Mouse (Mus musculus): ENCODE measurements around the gene Rbm33. TPM values are rescaled to one million over a fixed set of nuclear protein-coding genes. Genes with fewer than 3 reads are reported as not detected.

The Rbm33 gene
- total RNA-seq, 2 experiments from 2014 or later = 32.2 to 37.0 TPM

DNA sequence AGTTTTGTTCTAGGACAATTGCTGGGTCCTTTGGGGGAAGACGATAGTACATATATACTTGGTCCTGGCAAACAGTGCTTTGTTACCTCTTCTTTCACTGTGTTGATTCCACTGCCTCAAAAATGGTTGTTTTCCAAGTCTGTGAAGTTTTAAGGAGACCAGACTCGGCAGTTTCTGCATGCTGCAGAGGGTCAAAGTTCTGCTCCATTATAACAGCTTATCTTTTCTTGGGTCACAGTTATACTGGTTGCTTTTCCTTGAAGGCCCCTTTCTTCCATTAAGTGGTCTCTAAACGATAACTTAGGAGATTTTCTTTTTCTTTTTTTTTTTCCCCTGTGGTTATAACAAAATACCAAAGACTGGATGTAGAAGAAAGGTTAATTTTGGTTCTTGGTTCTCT lies 89.7 kb downstream of the Rbm33 start:
- no peak for DNase-seq (ENCODE audit: low spot score)

DNA sequence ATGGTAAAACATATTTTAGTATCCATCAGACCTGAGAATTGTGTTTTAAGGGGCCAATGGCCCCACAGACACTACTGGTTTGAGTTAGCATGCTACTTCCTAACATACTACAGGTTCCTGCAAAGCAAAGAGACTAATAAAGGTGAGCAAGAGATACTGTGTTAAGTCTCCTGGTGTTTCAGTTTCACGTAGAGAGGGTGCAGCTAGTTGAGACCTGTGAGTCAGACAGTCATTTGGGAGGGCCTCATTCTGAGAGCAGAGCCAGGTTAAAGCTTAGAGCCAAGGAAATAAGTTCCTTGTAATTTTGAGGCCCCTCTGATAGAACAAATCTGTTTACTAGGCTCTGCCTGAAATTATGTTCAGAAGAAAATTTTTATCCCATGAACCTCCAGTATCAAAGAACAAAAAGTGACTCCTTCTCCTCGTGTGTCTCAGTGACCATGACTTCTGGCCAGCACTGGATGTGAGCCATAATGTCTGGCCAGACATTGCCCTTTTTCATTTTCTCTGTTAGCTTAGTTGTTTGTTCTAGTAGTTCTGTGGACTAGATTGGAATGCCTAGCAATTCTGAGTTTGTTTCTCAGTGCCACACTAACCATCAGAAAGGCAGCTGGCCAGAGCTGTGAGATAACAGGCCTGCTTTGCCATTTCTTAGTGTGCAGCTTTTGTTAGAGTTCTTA lies 95.2 kb downstream of the Rbm33 start:
- no peak for DNase-seq (ENCODE audit: low spot score)

DNA sequence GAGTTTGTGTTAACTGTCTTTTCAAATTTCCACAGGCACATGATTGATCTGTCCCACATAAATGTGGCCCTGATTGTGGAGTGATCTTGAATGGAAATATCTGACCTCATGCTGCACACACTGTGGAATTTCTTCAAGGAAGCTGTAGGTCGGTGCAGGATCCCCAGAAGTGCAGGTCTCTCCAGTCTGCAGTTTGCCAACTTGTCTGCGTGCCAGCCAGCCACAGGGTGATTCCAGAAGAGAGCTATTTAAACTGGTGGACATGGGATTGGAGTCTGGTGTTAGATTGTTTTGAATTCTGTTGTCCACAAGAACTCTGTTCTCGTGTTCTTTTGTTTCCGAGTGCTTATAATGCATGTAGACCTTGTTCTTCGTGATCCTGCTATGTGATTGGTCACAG lies 96.6 kb downstream of the Rbm33 start:
- DNase-seq (ENCODE audit: low spot score) = no peak

GRCm38 (mm10) chr5:28414076-28414475 lies 97.2 kb downstream of the Rbm33 start:
- no peak for DNase-seq (ENCODE audit: low spot score)

- DNase-seq (ENCODE audit: low spot score) = no peak
Observed at GRCm38 (mm10) chr5:28416029-28416428, 99.1 kb downstream of the Rbm33 start.

DNA sequence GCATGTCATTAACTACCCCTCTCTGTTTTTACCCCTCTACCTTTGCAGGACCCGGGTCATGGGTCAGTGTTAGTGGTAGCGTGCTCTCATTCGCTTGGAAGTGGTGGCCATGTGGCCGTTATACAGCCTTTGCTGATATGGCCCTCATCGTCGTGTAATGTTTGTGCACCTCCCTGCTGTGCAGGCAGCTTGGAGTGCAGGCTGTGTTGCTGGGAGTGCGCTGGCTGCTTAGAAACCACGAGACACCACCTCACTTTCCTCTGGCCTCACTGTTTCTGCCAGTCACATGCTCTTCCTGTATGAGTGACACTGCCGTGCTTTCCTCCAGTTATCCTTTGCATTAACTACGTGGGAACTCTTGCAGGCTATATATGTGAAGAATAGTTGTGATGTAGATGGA lies 101.8 kb downstream of the Rbm33 start:
- DNase-seq (ENCODE audit: low spot score) = no peak

- no peak for DNase-seq (ENCODE audit: low spot score)
Observed at GRCm38 (mm10) chr5:28419640-28420265, 102.8 kb downstream of the Rbm33 start.

DNA sequence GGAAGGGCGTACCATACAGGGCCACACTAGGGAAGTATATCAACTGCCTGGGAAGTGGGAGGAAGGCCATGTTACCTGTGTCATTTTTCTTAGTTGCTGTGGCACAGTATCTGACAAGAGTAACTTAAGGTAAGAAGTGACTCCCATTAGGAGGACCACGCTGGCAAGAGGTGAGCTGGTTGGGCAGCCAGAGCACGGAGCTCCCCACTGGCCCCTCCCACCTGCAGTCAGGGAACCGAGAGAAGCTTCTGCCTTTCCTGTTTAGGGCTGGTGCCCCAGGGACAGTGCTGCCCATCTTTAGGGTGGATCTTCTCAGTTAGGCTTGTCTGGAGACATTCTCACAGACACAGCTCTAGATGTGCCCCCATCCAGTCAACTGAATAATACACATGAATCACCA lies 106.9 kb downstream of the Rbm33 start:
- DNase-seq (ENCODE audit: low spot score) = no peak

GRCm38 (mm10) chr5:28425926-28426325 lies 109.0 kb downstream of the Rbm33 start:
- DNase-seq (ENCODE audit: low spot score) = no peak

GRCm38 (mm10) chr5:28450126-28450890 lies 133.4 kb downstream of the Rbm33 start:
- DNase-seq (ENCODE audit: low spot score) = no peak

DNA sequence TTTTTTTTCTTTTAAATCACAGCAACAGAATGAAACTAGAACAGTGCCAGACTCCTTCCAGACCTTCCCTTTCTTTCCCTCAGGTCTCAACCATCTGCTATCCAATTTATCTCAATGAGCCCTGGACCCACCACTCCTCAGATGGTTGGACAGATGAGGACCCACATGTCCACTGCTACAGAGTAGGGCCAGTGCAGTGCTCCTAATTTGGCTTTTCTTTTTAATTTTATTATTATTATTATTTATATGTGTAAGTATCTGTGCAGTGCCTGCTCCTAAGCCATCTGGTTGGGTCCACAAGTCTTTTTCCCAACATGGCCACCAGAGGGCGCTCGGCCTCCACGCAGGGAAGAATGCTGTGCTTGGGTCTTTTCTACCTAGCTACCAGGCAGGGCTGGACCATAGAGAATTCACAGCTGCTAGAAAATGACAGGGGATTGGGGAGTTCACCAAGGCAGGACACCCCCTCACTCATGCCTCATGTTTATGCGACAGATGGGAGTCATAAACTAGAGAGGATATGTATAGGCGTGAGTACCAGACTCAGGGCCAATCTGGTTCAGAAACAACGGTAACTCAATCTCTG lies 134.2 kb downstream of the Rbm33 start:
- peak; percentile 71 for DNase-seq (ENCODE audit: low spot score)

GRCm38 (mm10) chr5:28453086-28453485 lies 136.2 kb downstream of the Rbm33 start:
- DNase-seq (ENCODE audit: low spot score) = no peak

DNA sequence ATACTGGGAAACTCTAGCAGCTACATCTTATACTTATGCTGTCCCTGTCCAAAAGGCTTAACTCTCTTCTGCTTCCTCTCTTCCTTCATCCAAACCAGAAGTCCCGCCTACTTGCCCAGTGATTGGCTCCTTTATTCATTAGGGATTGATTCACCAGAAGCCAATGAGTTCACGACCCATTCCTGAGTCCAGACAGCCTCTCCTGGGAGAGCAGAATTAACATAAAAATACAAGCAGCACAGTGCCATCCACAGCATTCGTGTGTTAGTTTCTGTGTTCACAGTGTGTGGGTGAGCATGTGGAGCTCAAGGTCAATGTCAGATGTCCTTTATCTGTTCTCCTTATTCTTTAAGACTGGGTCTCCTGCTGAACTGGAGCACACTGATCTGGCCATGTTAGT lies 136.6 kb downstream of the Rbm33 start:
- no peak for DNase-seq (ENCODE audit: low spot score)

DNA sequence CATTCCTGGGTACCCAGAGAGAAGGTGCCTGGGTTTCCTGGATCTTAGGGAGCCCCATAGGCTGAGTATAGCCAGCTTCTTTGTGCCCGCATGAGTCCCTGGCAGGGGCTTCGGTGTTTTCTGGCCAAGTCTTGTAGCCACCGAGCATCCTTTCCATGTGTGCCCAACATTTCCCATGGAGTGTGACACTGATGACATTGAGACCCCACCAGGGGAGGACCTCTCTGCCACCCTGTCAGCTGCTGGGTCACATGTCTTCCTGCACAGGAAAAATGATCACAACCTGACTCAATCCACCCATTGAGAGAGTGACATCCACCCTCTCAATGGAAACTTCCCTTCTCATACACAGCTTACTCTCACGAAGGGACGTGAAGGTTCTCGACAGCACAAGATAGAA lies 137.6 kb downstream of the Rbm33 start:
- DNase-seq (ENCODE audit: low spot score) = no peak

GRCm38 (mm10) chr5:28455721-28456120 lies 138.8 kb downstream of the Rbm33 start:
- no peak for DNase-seq (ENCODE audit: low spot score)

- no peak for DNase-seq (ENCODE audit: low spot score)
Observed at GRCm38 (mm10) chr5:28456366-28456765, 139.4 kb downstream of the Rbm33 start.

DNA sequence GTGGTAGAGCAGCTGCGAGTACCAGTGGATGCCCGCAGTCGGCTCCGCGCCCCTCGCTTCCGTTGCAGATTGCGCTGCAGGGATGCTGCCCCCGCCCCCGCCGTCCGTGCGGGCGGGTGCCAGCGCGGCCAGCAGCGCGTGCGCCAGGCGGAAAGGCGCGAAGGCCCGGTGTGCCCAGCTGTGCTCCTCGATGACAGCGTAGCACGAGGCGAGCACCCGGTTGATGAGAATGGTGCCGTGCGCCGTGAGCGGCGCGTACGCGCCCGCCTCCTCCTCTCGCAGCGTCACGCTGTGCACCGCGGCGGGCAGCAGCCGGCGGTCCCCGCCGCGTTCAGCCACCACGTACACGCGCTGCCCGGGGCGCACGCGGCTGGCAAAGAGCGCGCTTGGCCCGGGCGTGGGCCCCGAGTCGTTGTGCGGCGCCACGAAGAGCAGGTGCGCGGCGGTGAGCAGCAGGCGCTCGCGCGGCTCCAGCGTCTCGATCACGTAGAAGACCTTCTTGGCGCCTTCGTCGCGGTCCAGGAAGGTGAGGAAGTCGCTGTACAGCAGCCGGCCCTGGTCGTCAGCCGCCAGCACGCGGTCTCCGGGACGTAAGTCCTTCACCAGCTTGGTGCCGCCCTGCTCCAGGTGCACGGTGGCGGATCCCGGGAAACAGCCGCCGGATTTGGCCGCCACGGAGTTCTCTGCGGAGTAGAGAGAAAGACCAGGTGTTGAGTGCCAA lies 141.2 kb downstream of the Rbm33 start:
- no peak for DNase-seq (ENCODE audit: low spot score)

DNA sequence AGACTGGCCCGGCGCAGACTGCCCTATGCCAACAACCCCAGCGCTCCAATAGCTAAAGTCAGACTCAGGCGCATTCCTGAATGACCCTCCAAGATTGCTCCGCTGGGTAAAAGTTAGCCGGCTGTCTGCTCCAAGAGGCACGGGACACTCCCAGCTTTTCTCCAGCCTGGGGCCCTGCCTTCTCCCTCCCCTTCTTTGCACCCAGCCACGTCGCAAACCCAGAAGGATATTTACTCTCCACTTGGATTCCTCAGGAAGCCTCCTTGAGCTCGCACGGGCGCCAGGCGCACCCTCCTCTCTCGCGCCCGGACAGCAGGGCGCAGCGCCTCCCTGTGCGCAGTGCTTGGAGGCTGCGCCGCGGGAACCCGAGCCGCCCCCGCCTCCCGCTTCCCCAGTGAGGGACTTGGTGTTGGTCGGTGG lies 141.9 kb downstream of the Rbm33 start:
- DNase-seq (ENCODE audit: low spot score) = no peak

DNA sequence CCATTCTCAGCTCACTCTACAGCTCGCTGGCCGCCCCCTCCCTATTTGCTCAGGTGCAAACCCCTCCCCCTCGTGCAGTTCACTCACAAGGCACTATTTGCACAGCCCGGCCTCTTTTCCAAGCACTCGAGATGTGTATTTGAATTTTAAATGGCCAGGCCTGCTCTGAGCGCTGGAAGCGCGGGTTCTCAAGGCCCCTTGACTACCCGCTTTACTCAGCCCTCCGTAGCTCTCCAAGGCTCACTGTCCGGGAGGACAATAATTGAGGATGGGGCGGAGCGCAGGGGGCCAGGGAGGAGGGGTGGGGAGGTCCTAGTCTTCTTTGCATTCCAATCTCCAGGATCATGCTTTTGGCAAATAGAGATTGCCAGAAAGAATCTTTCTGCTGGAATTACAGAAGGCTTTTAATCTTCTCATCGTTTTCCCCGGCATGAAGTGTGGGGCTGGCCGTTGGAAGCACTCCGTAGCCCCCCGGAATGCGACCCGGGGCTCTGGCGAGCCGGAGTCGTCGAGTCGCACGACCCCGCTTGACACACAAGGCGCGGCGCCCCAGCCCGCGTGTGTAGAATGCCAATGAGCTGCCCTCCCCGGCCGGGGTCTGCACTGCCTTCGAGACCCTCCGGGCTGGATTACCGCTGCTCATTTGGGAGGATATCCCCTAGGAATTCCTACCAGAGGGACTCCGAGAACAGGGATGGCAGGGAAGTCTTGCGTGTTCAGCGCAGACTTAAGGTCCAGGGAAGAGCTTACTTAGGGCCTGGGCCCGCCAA lies 142.7 kb downstream of the Rbm33 start:
- no peak for DNase-seq (ENCODE audit: low spot score)

DNA sequence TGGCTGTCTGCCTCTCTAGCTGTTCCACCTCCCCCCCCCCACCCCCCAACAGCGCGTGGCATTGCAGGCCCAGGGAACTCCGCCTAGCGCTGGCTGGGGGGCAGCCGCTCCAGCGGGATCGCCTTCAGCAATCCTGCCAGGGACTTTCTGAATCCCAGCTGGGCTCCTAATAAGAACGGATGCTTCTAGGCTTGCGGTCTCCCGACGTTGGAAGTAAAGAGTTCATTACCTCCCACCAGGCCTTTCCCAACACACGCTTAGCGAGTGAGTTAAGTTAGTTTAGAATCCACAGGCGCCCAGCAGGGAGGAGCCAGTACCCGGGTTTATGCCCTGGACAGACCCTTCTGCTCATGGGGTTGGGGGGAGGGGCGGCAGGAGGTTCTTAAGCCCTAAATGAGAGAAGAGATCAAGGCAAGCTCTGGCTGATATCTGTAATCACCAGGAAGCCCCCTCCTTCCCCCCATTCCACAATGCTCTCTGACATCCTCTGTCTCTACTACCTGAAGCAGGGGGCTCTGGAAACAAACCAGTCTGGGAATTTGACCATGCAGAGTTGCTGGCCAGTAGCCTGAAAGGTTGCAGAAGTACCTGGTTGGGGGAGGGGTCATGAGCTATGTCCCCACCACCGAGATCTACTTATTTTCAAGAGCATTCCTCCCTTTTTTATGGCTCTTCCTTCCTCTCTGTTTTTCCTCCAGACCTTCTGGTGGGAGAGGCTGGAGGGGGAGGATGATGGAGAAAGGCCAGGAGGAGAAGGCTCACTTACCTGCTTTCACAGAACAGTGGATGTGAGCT lies 143.8 kb downstream of the Rbm33 start:
- no peak for DNase-seq (ENCODE audit: low spot score)

Measured in gastrocnemius, adult 18-20 months (tissue).